24 mouse cellular contexts compared by ENCODE assay signal in genomic region chr11:23260186-23260585, GRCm38 (mm10). TPM values are rescaled to one million over a fixed set of nuclear protein-coding genes. Genes with fewer than 3 reads are reported as not detected.
DNase-seq lines count a peak whose midpoint lies in the region; ATAC-seq and TF ChIP-seq lines count a peak whose summit lies in the region.
"Had no signal": no experiment of that assay in that cellular context is flagged by ENCODE, and none has a peak within 500 bp of the region (broad histone marks: within the 10 kb centered on the region; RNA-seq: fewer than 3 reads in every experiment).

No protein-coding gene starts in this region.

- no peaks in the 10 kb centered on the region for H3K27me3 ChIP-seq in liver, adult 2 months (ENCODE audit: control insufficient read depth, insufficient read depth, low read length)
- no peaks in the 10 kb centered on the region for H3K27me3 ChIP-seq in liver, postnatal 0 days (ENCODE audit: insufficient read depth, low read length)
- no peaks in the 10 kb centered on the region for H3K27me3 ChIP-seq in ES-Bruce4 (ENCODE audit: control insufficient read depth, insufficient read depth, low read length, poor library complexity, severe bottlenecking)
- H3K27me3 ChIP-seq in liver, embryonic 16.5 days (ENCODE audit: control insufficient read depth, insufficient read depth, low read depth, low read length) = no peaks in the 10 kb centered on the region
- no peaks in the 10 kb centered on the region for H3K27me3 ChIP-seq in hindbrain, embryonic 13.5 days
- H3K27me3 ChIP-seq: intestine, embryonic 15.5 days; limb, embryonic 15.5 days; Patski had no signal

- no peak overlapping the region for H3K4me2 ChIP-seq in liver, postnatal 0 days (ENCODE audit: low read depth, low read length)
- peak overlapping the region; percentile 35 for H3K4me2 ChIP-seq in liver, embryonic 16.5 days (ENCODE audit: low read depth, low read length)
- H3K4me2 ChIP-seq in hindbrain, embryonic 13.5 days = no peak overlapping the region
- H3K4me2 ChIP-seq: intestine, embryonic 15.5 days; limb, embryonic 15.5 days had no signal

- no peak for TF ChIP-seq POLR2A in liver, adult 2 months (IDR thresholded peaks at IDR 0.05; ENCODE audit: extremely low read depth, insufficient read depth, low read length)
- no peak for TF ChIP-seq POLR2A in ES-Bruce4 (IDR thresholded peaks at IDR 0.05; ENCODE audit: insufficient read depth, low read length)

- no peak overlapping the region for H3K4me3 ChIP-seq in liver, adult 2 months (ENCODE audit: insufficient read depth, low read depth, low read length)
- H3K4me3 ChIP-seq in liver, postnatal 0 days (ENCODE audit: low read depth, low read length) = no peak overlapping the region
- no peak overlapping the region for H3K4me3 ChIP-seq in ES-Bruce4 (ENCODE audit: low read depth, low read length)
- H3K4me3 ChIP-seq in liver, embryonic 16.5 days (ENCODE audit: low read depth, low read length) = peak overlapping the region; percentile 2; the same call in 1 of the 2 replicates
- no peak overlapping the region for H3K4me3 ChIP-seq in hindbrain, embryonic 13.5 days
- H3K4me3 ChIP-seq: intestine, embryonic 15.5 days; limb, embryonic 15.5 days had no signal

- H3K27ac ChIP-seq in liver, adult 2 months (replicated peaks; ENCODE audit: insufficient read depth, low read depth, low read length) = 0 out of 2 replicates have a peak overlapping the region, but pooled peaks have one; percentile 19
- H3K27ac ChIP-seq in liver, postnatal 0 days (ENCODE audit: low read depth) = no peak overlapping the region
- no peak overlapping the region for H3K27ac ChIP-seq in ES-Bruce4 (ENCODE audit: insufficient read depth, low read length)
- H3K27ac ChIP-seq in liver, embryonic 16.5 days (ENCODE audit: low read length) = no peak overlapping the region
- H3K27ac ChIP-seq in hindbrain, embryonic 13.5 days = no peak overlapping the region
- H3K27ac ChIP-seq: intestine, embryonic 15.5 days; limb, embryonic 15.5 days had no signal

- no peak overlapping the region for H3K9ac ChIP-seq in liver, adult 2 months (ENCODE audit: low read depth, low read length)
- no peak overlapping the region for H3K9ac ChIP-seq in liver, postnatal 0 days (replicated peaks)
- H3K9ac ChIP-seq in ES-Bruce4 (ENCODE audit: low read depth, poor library complexity, severe bottlenecking) = peak overlapping the region; percentile 43; the same call in 1 of the 2 replicates
- no peak overlapping the region for H3K9ac ChIP-seq in liver, embryonic 16.5 days (ENCODE audit: low read depth, low read length)
- H3K9ac ChIP-seq in hindbrain, embryonic 13.5 days = no peak overlapping the region
- H3K9ac ChIP-seq: forebrain, postnatal 0 days; intestine, embryonic 15.5 days; limb, embryonic 15.5 days had no signal

- no peak for ATAC-seq in liver, postnatal 0 days
- ATAC-seq in liver, embryonic 16.5 days (ENCODE audit: low read depth) = no peak
- no peak for ATAC-seq in hindbrain, embryonic 13.5 days (ENCODE audit: low FRiP score)
- no peak for ATAC-seq in activated CD4-positive, CD25-positive, alpha-beta regulatory T cell, adult 4 months
- ATAC-seq: forebrain, postnatal 0 days; hindbrain, embryonic 16.5 days; intestine, embryonic 15.5 days; Patski had no signal

- WGBS in liver, adult 2 months = 18% methylated on average over 1 of the region's 1 CpGs
- WGBS in liver, postnatal 0 days (ENCODE audit: insufficient replicate concordance) = 40% methylated on average over 1 of the region's 1 CpGs
- 11% methylated on average over 1 of the region's 1 CpGs for WGBS in liver, embryonic 16.5 days (ENCODE audit: insufficient replicate concordance)
- 93% methylated on average over 1 of the region's 1 CpGs for WGBS in hindbrain, embryonic 13.5 days

- H3K36me3 ChIP-seq in liver, adult 2 months (ENCODE audit: control insufficient read depth, insufficient read depth, low read length) = peaks cover 10% of the 10 kb centered on the region
- H3K36me3 ChIP-seq in liver, postnatal 0 days (replicated peaks; ENCODE audit: insufficient read depth, low read length) = peaks cover 19% of the 10 kb centered on the region
- peaks cover 38% of the 10 kb centered on the region for H3K36me3 ChIP-seq in ES-Bruce4 (ENCODE audit: control insufficient read depth, insufficient read depth, low read length, poor library complexity, severe bottlenecking)
- peaks cover 28% of the 10 kb centered on the region for H3K36me3 ChIP-seq in liver, embryonic 16.5 days (ENCODE audit: control insufficient read depth, insufficient read depth)
- peaks cover 22% of the 10 kb centered on the region for H3K36me3 ChIP-seq in hindbrain, embryonic 13.5 days

- H3K9me3 ChIP-seq in liver, postnatal 0 days (ENCODE audit: low read length) = no peaks in the 10 kb centered on the region
- H3K9me3 ChIP-seq in ES-Bruce4 (replicated peaks; ENCODE audit: control insufficient read depth, insufficient read depth, low read length, poor library complexity, severe bottlenecking) = no peaks in the 10 kb centered on the region
- H3K9me3 ChIP-seq in liver, embryonic 16.5 days (replicated peaks; ENCODE audit: control insufficient read depth, low read length) = no peaks in the 10 kb centered on the region
- H3K9me3 ChIP-seq in hindbrain, embryonic 13.5 days = no peaks in the 10 kb centered on the region
- H3K9me3 ChIP-seq: intestine, embryonic 15.5 days; limb, embryonic 15.5 days had no signal

- TF ChIP-seq EP300 in liver, postnatal 0 days (IDR thresholded peaks at IDR 0.05; ENCODE audit: low read depth) = no peak
- TF ChIP-seq EP300 in ES-Bruce4 (IDR thresholded peaks at IDR 0.05; ENCODE audit: insufficient read depth, low read depth, low read length) = no peak

- peaks cover 29% of the 10 kb centered on the region; the same call in 1 of the 2 replicates for H3K79me2 ChIP-seq in liver, adult 2 months (ENCODE audit: control insufficient read depth, insufficient read depth, low read length)

- DNase-seq in liver, adult 2 months (ENCODE audit: extremely low read depth, low read depth, low spot score) = no peak
- no peak for DNase-seq in liver, postnatal 0 days
- DNase-seq in c-Kit-positive CD71-positive TER-119-negative erythroid progenitor cells, embryonic 14.5 days (ENCODE audit: low read depth) = peak; percentile 43
- DNase-seq: adrenal gland, adult 2 months; B cell, adult 2 months; cerebellum, adult 2 months; forebrain, postnatal 0 days; gastrocnemius, postnatal 14 days; heart, postnatal 4 days; kidney, adult 9 months; kidney, postnatal 14 days; left cerebral cortex, postnatal 4 days; lung, postnatal 14 days; midbrain, embryonic 14.5 days; right cerebral cortex, postnatal 14 days; thymus, postnatal 14 days had no signal

- H3K4me1 ChIP-seq in liver, adult 2 months (ENCODE audit: control insufficient read depth, insufficient read depth, low read length) = peaks cover 9% of the 10 kb centered on the region
- H3K4me1 ChIP-seq in liver, postnatal 0 days (ENCODE audit: insufficient read depth) = peaks cover 23% of the 10 kb centered on the region
- H3K4me1 ChIP-seq in ES-Bruce4 (ENCODE audit: control insufficient read depth, insufficient read depth, low read length) = no peaks in the 10 kb centered on the region
- peaks cover 30% of the 10 kb centered on the region for H3K4me1 ChIP-seq in liver, embryonic 16.5 days (ENCODE audit: control insufficient read depth, low read depth, low read length)
- peaks cover 28% of the 10 kb centered on the region for H3K4me1 ChIP-seq in hindbrain, embryonic 13.5 days (replicated peaks)

- no peak for TF ChIP-seq CTCF in liver, adult 2 months (IDR thresholded peaks at IDR 0.05; ENCODE audit: low read depth, low read length)
- no peak for TF ChIP-seq CTCF in liver, postnatal 0 days (IDR thresholded peaks at IDR 0.05; ENCODE audit: low read depth)
- TF ChIP-seq CTCF in ES-Bruce4 (IDR thresholded peaks at IDR 0.05; ENCODE audit: low read depth, low read length) = no peak

RNA-seq across cellular contexts. Expression of gene Xpo1, which starts 4.3 kb away (rescaled TPM):
- total RNA-seq in liver, adult 2 months (2014; rRNA removed) = 23.0 and 31.0 TPM in 2 replicates
- 1.6 and 1.8 TPM in 2 replicates for polyA plus RNA-seq in liver, adult 2 months (2012; rRNA removed)
- polyA plus RNA-seq in liver, postnatal 0 days (2015; fragmentation: Nextera tagmentation; extraction: Ambion mirVana) = 14.2 and 16.0 TPM in 2 replicates
- 442 and 451 TPM in 2 replicates for polyA plus RNA-seq in ES-Bruce4 (2011; ENCODE audit: insufficient read depth, insufficient read length, low read depth, missing spikeins)
- polyA plus RNA-seq in liver, embryonic 16.5 days (2015; fragmentation: Nextera tagmentation; extraction: Ambion mirVana) = 33.0 and 36.3 TPM in 2 replicates
- 72.1 and 78.9 TPM in 2 replicates for polyA plus RNA-seq in hindbrain, embryonic 13.5 days (2015; fragmentation: Nextera tagmentation; extraction: Ambion mirVana)
- 10 to 100 TPM; 43.2 to 44.2 TPM for polyA plus RNA-seq in activated CD4-positive, CD25-positive, alpha-beta regulatory T cell, adult 4 months (2017; shearing (Covaris generic))

RNA-seq across cellular contexts. Expression of gene Usp34, which starts 46.5 kb away (rescaled TPM):
- total RNA-seq in liver, adult 2 months (2014; rRNA removed) = 29.4 and 31.0 TPM in 2 replicates
- polyA plus RNA-seq in liver, adult 2 months (2012; rRNA removed) = 2.8 and 3.0 TPM in 2 replicates
- 5.6 and 6.6 TPM in 2 replicates for polyA plus RNA-seq in liver, postnatal 0 days (2015; fragmentation: Nextera tagmentation; extraction: Ambion mirVana)
- polyA plus RNA-seq in ES-Bruce4 (2011; ENCODE audit: insufficient read depth, insufficient read length, low read depth, missing spikeins) = 107 and 110 TPM in 2 replicates
- polyA plus RNA-seq in liver, embryonic 16.5 days (2015; fragmentation: Nextera tagmentation; extraction: Ambion mirVana) = 6.4 and 7.3 TPM in 2 replicates
- 28.4 and 28.7 TPM in 2 replicates for polyA plus RNA-seq in hindbrain, embryonic 13.5 days (2015; fragmentation: Nextera tagmentation; extraction: Ambion mirVana)
- polyA plus RNA-seq in activated CD4-positive, CD25-positive, alpha-beta regulatory T cell, adult 4 months (2017; shearing (Covaris generic)) = 10 to 100 TPM; 34.0 to 43.9 TPM
